Mouse (Mus musculus) bone marrow macrophage, adult 2 months (primary cell): ENCODE measurements at regions not wholly inside any gene's neighbourhood (a gene's known extent, or its start where the extent isn't known, plus 50 kb on each side); places are given as distances from the start of the nearest gene placed in this dataset.
"Not testable (repeated sequence)": the region's sequence is repeated elsewhere in the genome, so short reads cannot be mapped to it uniquely, and the experiment has no call there.

Source experiments
- H3K27ac ChIP-seq: 2 replicates; pipeline ENCODE4 v1.5.1; 2012; ENCODE audit warnings: low read depth, low read length; ENCODE audit not compliant: insufficient read depth
- H3K4me1 ChIP-seq: 2 replicates; pipeline ENCODE4 v1.6.1; 2012; ENCODE audit warnings: low read length; ENCODE audit not compliant: control insufficient read depth, insufficient read depth
- H3K4me3 ChIP-seq: 2 replicates; pipeline ENCODE4 v1.5.1; 2012; ENCODE audit warnings: mild to moderate bottlenecking, low read length, moderate library complexity; ENCODE audit not compliant: insufficient read depth
- CTCF ChIP-seq: IDR thresholded peaks from 2 replicates; pipeline ENCODE4 v1.5.1; 2012; ENCODE audit warnings: low read depth, mild to moderate bottlenecking, low read length, moderate library complexity
- POLR2A ChIP-seq: IDR thresholded peaks from 2 replicates; pipeline ENCODE4 v1.6.1; 2012; ENCODE audit warnings: mild to moderate bottlenecking, low read depth, low read length, borderline replicate concordance

- TF ChIP-seq CTCF (no peak), POLR2A (no peak)
- Histone ChIP-seq H3K4me1 (no peaks in the 10 kb centered on the region), H3K4me3 (no peak overlapping the region), H3K27ac (no peak overlapping the region)
Measured at GRCm38 (mm10) chr8:35147481-35147880, 618.1 kb upstream of the Gm19410 start.

GRCm38 (mm10) chr8:35147967-35148366 lies 617.6 kb upstream of the Gm19410 start:
- H3K4me1 ChIP-seq = no peaks in the 10 kb centered on the region
- no peak overlapping the region for H3K4me3 ChIP-seq
- no peak overlapping the region for H3K27ac ChIP-seq
- TF ChIP-seq CTCF (no peak), POLR2A (no peak)

GRCm38 (mm10) chr8:35152585-35152984 lies 613.0 kb upstream of the Gm19410 start:
- no peak for TF ChIP-seq CTCF
- no peak for TF ChIP-seq POLR2A
- Histone ChIP-seq H3K4me3 (no peak overlapping the region), H3K4me1 (peaks cover 6% of the 10 kb centered on the region), H3K27ac (no peak overlapping the region)

- H3K4me3 ChIP-seq = no peak overlapping the region
- TF ChIP-seq CTCF (no peak), POLR2A (no peak)
- H3K4me1 ChIP-seq = peaks cover 8% of the 10 kb centered on the region
- no peak overlapping the region for H3K27ac ChIP-seq
Measured at GRCm38 (mm10) chr8:35156272-35156671, 609.3 kb upstream of the Gm19410 start.

GRCm38 (mm10) chr8:35157711-35158110 lies 607.9 kb upstream of the Gm19410 start:
- Histone ChIP-seq H3K27ac (no peak overlapping the region), H3K4me3 (no peak overlapping the region), H3K4me1 (peaks cover 16% of the 10 kb centered on the region)
- TF ChIP-seq POLR2A (no peak), CTCF (no peak)

- Histone ChIP-seq H3K4me1 (peaks cover 16% of the 10 kb centered on the region), H3K27ac (no peak overlapping the region), H3K4me3 (no peak overlapping the region)
- peak; percentile 96 for TF ChIP-seq CTCF
- TF ChIP-seq POLR2A = no peak
Measured at GRCm38 (mm10) chr8:35159329-35159728, 606.3 kb upstream of the Gm19410 start.

- H3K4me3 ChIP-seq = no peak overlapping the region
- TF ChIP-seq CTCF = no peak
- no peak for TF ChIP-seq POLR2A
- no peak overlapping the region for H3K27ac ChIP-seq
- H3K4me1 ChIP-seq = peaks cover 16% of the 10 kb centered on the region
Measured at GRCm38 (mm10) chr8:35160230-35160629, 605.4 kb upstream of the Gm19410 start.

GRCm38 (mm10) chr8:35162166-35162565 lies 603.4 kb upstream of the Gm19410 start:
- peak overlapping the region; percentile 38; the same call in 1 of the 2 replicates for H3K27ac ChIP-seq
- peaks cover 13% of the 10 kb centered on the region for H3K4me1 ChIP-seq
- H3K4me3 ChIP-seq = not testable (repeated sequence)

- TF ChIP-seq POLR2A (no peak), CTCF (no peak)
- H3K4me1 ChIP-seq = peaks cover 6% of the 10 kb centered on the region
- H3K4me3 ChIP-seq = no peak overlapping the region
- no peak overlapping the region for H3K27ac ChIP-seq
Measured at GRCm38 (mm10) chr8:35166611-35167010, 599.0 kb upstream of the Gm19410 start.

- Histone ChIP-seq H3K4me1 (no peaks in the 10 kb centered on the region), H3K4me3 (no peak overlapping the region), H3K27ac (no peak overlapping the region)
- no peak for TF ChIP-seq CTCF
- TF ChIP-seq POLR2A = no peak
Measured at GRCm38 (mm10) chr8:35171536-35172310, 593.9 kb upstream of the Gm19410 start.

- Histone ChIP-seq H3K4me1 (no peaks in the 10 kb centered on the region), H3K27ac (no peak overlapping the region)
- TF ChIP-seq CTCF (no peak), POLR2A (no peak)
Measured at GRCm38 (mm10) chr8:35177314-35177713, 588.3 kb upstream of the Gm19410 start.

More at GRCm38 (mm10) chr8:35177314-35177713, 588.3 kb upstream of the Gm19410 start:
- no peak overlapping the region for H3K4me3 ChIP-seq
